Mouse (Mus musculus) urinary bladder, adult 18-20 months (tissue): ENCODE measurements around the gene Nos2.
"Not testable (repeated sequence)": the region's sequence is repeated elsewhere in the genome, so short reads cannot be mapped to it uniquely, and the experiment has no call there.

ENCODE experiments used
- DNase-seq, 2 experiments: peaks; one replicate each; pipeline ENCODE4 v3.0.0; 2022; ENCODE audit warnings: low spot score in 2 of 2, mixed read lengths in 2 of 2

Nos2 gene

DNA sequence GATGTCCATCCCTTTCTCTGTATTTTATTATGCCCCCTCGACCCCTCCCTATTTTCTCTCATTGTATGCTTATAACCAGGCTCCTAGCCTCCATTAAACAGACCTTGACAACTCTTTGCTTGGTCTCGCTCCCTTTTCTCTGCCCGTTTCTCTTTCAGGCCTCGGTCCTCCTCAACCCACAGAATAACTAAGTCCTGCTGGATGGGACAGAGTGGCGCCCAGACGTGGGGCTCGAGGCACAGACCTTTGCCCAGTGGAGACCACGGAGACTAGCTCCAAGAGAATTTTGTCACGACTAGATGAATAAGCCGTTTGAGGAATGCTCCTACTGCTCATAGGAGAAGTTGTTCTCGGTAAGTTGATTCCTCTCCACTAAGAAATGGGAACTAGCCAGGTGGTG lies 68.6 kb downstream of the Nos2 start:
- not testable (repeated sequence) for DNase-seq

DNA sequence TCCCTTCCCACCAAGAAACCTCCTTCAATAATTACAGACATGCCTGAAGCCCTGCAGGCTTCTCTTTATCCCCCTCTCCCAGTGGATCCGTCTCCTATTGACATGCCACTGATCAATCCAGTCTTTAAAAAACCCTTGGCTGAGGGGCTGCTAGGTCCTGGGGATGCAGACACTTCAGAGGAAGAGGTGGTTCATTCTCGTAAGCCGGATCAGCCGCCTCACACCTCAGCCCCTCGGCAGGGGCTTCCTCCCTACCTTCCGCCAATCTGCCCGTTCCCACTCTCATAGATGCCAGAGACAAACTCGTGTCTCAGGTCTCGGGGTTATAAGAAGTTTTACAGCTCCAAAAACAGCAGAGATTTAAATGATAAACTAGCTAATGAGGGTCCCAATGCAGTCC lies 69.5 kb downstream of the Nos2 start:
- no peak for DNase-seq

DNA sequence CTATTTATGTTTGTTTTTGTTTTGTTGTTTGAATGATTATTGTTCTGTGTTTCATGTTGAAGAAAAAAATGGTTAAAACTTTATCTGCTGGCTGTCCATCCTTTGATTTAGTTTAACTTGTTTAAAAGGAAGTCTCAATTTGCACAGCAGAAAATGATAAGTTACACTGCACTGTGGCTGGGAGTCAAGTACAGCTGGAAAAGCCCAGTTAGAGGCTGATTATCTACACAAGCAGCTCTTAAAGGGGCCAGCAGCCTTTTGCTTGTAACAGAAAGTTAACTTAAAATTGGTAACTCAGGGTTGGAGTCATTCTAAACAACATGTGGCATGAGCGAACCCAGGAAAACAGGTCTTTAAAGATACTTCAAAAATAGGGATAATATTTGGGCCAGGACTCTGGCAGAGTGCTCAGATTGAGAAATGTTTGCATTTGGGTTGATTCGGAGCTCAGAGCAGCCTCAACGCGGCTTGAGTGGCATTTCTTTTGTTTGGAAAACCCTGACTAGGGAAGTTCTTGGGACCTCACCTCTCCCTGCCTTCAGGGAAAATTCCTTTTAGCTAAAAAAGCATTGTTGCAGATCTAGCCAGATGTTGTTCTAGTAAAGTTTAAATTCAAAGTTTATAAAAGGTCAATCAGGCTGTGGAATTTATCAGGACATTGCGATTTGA lies 70.4 kb downstream of the Nos2 start:
- not testable (repeated sequence) for DNase-seq

DNA sequence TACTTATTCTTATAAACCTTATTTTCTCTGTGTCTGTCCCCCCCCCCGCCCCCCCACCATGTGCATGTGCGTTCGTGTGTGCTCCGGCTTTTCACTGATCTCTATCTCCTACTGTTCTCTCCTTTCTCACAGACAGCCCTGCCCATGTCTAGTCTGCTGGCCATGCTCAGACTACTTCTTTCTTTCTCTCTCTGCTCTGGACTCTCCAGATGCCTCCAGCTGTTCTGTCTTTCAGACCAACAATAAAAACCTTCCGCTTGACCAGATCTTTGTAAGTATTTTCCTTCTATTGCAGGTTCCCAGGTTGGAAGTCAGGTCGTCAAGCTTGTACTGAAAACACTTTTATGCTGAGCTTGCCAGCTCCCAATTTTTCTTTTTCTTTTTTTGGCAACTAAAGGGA lies 78.5 kb downstream of the Nos2 start:
- no peak for DNase-seq

DNA sequence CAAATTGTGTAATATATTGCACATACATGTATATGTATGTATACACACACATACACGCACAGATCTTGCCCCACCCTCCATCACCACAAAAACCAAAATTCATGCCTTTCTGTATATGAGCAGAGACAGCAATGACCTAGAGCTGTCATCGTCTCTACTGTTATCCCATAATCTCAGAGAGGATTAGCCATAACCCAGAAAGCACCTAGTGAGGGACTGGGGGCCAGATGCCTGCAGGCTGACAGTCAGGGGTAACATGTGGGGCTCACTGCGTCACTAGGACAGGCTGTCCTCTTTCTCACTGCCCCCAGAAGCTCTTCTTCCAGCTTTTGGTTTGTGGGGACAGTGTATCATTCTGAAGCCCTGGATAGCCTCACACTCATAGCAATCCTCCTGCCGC lies 81.3 kb downstream of the Nos2 start:
- no peak for DNase-seq

DNA sequence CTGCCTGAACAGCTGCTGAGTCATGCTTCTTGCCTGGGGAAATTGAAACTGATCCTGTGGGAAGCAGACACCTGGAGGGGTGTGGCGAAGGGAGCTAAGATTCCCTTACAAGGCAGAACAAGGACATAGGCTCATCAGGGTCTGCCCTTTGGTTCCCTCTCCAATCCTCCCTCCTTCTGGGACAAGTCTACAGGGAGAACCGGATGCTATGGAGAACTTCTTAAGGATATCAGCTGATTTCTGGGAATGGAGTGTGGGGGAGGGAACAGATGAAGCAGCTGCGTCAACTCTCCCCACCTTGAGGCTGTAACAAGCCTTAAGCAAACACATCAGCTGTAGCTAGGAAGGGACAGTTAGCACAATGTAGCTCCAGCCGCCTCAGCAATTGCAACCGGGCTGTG lies 82.0 kb downstream of the Nos2 start:
- no peak for DNase-seq

DNA sequence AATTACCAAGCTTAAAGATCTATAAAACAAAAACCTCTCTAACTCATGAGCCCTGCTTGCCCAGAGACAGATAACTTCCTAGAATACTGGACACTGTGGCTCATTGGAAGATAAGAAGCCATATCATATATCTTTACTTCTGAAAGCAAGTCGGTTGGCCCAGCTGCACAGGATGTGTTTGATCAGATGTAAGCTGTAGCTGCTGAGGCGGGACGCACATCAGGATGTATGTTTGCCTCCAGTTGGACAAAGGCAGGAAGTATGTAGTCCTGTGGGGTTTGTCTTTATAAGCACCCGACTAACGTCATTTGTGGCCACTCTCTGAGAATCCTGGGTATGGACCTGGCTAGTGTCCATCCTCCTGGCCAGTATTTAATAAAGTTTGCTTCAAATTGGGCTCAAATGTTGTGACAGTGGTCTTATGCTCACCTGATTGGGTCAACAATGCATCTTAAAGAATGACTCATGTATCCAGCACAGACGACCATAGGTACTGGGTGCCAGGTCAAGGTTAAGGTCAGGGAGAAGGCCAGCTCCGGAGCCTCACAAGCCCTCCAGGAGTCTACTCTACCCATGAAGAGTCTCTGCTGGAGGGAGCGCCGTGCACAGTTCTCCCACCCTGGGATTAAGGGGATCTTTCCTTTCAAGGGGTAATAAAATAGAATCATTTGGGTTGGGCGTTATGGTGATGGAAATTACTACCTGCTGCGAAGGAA lies 82.6 kb downstream of the Nos2 start:
- no peak for DNase-seq

DNA sequence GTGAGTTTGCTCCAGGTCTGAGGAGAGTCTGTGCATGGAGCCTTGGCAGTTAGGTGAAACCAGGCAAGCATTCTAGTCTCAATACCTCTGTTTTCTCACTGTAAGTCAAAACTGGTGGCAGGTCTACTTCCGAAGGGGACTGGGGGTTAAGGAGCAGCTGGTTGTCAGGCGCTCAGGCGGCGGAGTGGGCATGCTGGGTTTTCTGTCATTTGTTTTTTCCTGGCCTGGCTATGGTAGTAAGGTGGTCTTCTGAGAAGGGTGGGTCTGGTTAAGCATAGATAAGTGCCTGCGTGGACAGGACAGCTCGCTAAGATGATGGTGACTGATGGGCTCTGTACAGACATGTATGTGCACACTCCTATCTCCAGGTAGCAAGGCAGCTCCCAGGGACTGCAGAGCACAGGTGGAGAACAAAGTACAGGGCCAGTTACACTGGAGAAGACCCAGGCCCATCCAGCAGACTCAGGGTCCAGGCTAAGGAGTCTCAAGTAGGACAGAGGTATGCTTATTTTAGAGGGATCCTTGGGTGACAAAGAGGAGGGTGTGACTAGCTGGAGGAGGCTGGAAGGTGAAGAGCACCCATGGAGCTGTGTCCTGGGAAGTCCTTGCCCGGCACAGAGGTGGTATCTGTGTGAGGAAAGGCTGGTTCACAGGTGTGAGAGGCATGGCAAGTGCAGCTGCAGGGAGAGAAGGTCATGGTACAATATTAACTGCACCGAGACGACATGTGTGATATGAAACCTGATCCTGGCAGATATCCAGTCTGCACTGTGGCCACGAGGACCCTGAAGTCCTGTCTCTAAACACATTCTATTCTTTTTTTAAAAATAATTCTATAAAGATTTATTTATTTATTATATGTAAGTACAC lies 83.4 kb downstream of the Nos2 start:
- DNase-seq: no peak

DNA sequence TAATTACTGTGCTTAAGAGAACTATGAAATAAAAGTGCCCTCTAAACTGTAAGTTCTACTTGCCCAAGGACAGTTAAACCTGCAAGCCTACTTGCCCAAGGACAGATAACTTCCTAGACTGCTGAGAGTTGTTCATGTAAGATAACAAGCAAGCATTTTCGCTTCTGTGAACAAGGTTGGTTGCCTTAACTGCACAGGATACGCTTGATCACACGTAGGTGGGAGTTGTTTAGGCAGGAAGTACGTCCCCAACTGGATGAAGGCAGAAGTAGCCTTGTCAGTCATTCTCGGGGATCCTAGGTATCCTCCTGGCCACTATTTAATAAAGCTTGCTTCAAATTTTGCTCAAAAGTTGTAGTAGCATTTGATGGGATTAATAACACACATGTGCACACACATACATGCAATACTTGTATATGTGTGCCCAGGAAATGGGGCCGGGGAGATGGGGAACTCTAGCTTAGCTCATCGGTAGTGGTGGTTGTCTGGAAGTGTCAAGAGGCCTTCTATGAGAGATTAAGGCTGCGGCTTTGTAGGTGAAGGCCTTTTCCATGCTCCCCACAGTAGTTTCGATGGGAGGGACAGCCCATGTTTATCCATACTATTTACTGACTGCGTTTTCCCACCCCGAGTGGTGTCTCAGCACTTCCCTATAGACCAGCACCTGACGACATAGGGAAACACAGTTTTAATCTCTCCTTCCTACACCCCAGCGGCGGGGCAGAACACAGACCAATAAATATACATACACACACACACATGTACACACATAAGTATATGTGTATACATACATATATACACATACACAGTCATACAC lies 85.2 kb downstream of the Nos2 start:
- DNase-seq: no peak

DNA sequence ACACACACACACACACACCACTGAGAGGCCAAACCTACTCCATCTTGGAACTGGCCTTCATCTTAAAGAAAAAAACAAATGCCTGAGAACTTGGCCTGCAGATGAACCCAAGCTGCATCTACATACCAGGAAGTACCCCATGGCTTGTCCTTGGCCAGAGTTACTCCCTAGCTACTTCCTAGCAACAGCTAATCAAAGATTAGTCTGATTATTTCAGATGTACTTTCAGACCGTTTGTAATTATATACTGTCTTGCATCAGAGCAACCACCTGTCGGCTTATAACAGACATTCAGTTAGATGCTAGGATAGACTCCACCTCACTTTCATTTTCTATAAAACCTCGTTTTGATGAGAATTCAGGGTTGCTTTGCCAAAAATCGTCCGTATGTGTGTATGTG lies 85.8 kb downstream of the Nos2 start:
- DNase-seq: no peak

DNA sequence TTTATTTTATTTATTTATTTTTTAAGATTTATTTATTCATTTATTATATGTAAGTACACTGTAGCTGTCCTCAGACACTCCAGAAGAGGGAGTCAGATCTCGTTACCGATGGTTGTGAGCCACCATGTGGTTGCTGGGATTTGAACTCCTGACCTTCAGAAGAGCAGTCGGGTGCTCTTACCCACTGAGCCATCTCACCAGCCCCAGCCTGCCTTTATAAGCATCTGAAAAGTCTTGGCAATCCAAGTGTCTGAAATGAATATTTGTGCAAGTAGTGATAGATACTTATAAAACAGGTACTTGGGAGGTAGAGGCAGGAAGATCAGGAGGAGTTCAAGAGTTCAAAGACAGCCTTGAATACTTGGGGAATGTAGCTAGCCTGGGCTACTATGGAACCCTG lies 86.8 kb downstream of the Nos2 start:
- not testable (repeated sequence) for DNase-seq

DNA sequence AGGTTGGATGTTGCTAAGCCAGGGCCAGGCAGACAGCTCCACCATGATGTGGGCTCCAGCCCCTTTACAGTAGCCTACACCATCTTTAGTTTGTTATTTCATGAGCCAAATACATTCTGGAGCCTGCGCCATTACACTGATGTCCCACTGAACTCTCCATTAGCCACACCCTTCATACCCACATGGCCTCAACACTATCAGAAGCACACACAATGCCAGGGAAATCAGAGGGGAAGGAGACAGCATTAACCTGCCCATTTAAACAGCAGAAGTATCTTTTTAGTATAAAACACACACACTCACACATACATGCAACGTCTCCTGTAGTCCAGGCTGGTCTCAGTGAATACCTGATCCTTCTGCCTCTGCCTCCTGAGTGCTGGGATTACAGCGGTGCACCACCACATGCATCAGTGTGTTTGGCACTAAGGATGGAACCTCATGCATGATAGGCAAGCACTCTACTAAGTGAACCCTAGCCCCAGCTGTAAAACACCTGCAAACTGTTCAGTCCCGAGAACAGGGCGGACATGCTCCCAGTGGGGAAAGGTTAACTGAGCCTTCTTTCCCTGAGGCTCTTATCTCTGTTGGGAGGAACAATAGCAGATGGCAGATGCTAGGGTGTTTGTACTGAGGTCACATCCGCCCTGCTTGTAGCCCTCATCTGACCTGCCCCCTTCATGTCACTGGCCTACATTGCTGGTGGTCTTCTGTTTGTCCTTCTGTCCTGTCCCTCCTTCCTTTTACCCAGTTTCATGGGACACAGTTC lies 87.6 kb downstream of the Nos2 start:
- DNase-seq: no peak

DNA sequence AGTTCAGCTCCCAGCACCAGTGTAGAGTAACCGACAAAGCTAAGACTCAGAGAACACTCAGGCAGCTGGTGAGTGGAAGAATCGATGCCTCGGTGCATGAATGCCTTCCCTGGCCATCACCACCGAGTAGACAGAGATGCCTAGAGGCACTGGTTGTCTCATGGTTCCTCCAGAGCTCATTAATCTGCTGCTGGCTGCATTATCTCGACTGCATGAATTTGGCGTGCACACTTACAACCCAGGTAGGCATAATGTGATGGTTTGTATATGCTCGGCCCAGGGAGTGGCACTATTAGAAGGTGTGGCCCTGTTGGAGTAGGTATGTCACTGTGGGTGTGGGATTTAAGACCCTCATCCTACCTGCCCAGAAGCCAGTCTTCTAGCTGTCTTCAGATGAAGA lies 88.3 kb downstream of the Nos2 start:
- no peak for DNase-seq
